Mouse (Mus musculus) heart, postnatal 10 days (tissue): Measurements from ENCODE around the gene Itpr2. TPM values are rescaled to one million over a fixed set of nuclear protein-coding genes. Genes with fewer than 3 reads are reported as not detected.

ENCODE experiments used
- DNase-seq, 2 experiments: peaks; one replicate each; pipeline ENCODE4 v3.0.0; 2021
- intact Hi-C: fragments of 180-260 bp; cut with DNase I; formaldehyde crosslinking; loops from one replicate; pipeline ENCODE4 v1.15.1; 2025
- total RNA-seq, 2 experiments: library from RNA; stranded (reverse); gene quantifications; 2 replicates each; pipeline ENCODE4 v1.2.3; 2021

Itpr2 gene
- total RNA-seq, 2 experiments from 2014 or later = 31.5 to 41.9 TPM

- no peak for DNase-seq
- intact Hi-C loops = no loop called here
Measured at GRCm38 (mm10) chr6:146388010-146388409, 114.0 kb downstream of the Itpr2 start.

- intact Hi-C loops = no loop called here
Measured at GRCm38 (mm10) chr6:146387039-146387713, 114.8 kb downstream of the Itpr2 start.

GRCm38 (mm10) chr6:146379263-146379662, 122.8 kb downstream of the Itpr2 start:
- intact Hi-C loops = no loop called here

More at GRCm38 (mm10) chr6:146387039-146387713, 114.8 kb downstream of the Itpr2 start:
- DNase-seq = no peak

GRCm38 (mm10) chr6:146371511-146371910, 130.5 kb downstream of the Itpr2 start:
- DNase-seq = no peak
- intact Hi-C loops = no loop called here

More at GRCm38 (mm10) chr6:146379263-146379662, 122.8 kb downstream of the Itpr2 start:
- DNase-seq = no peak

- DNase-seq = peak; percentile 32 to 37
- intact Hi-C loops = no loop called here
Measured at GRCm38 (mm10) chr6:146366180-146366579, 135.8 kb downstream of the Itpr2 start.

- DNase-seq = no peak
- intact Hi-C loops = no loop called here
Measured at GRCm38 (mm10) chr6:146357911-146358310, 144.1 kb downstream of the Itpr2 start.

GRCm38 (mm10) chr6:146352258-146352805, 149.7 kb downstream of the Itpr2 start:
- DNase-seq = no peak
- intact Hi-C loops = no loop called here

- no peak for DNase-seq
- intact Hi-C loops = no loop called here
Measured at GRCm38 (mm10) chr6:146351816-146352215, 150.2 kb downstream of the Itpr2 start.

- intact Hi-C loops = no loop called here
- DNase-seq = no peak
Measured at GRCm38 (mm10) chr6:146347568-146347967, 154.5 kb downstream of the Itpr2 start.

- intact Hi-C loops = no loop called here
- no peak for DNase-seq
Measured at GRCm38 (mm10) chr6:146346545-146347195, 155.4 kb downstream of the Itpr2 start.

GRCm38 (mm10) chr6:146344732-146345131, 157.3 kb downstream of the Itpr2 start:
- intact Hi-C loops = no loop called here
- DNase-seq = peak in 1 of 2 experiments; percentile 41

- no peak for DNase-seq
- intact Hi-C loops = loop anchor here (2.0 kb wide), 1 partner anchor 513 kb away; no protein-coding TSS in a partner anchor
Measured at GRCm38 (mm10) chr6:146343671-146344384, 158.2 kb downstream of the Itpr2 start.

- no peak for DNase-seq
- intact Hi-C loops = loop anchor here (2.0 kb wide), 1 partner anchor 512 kb away; no protein-coding TSS in a partner anchor
Measured at GRCm38 (mm10) chr6:146342995-146343394, 159.0 kb downstream of the Itpr2 start.

GRCm38 (mm10) chr6:146341934-146342333, 160.1 kb downstream of the Itpr2 start:
- DNase-seq = no peak
- intact Hi-C loops = loop anchor here (2.0 kb wide), 1 partner anchor 511 kb away; no protein-coding TSS in a partner anchor

- DNase-seq = no peak
- intact Hi-C loops = no loop called here
Measured at GRCm38 (mm10) chr6:146341413-146341812, 160.6 kb downstream of the Itpr2 start.

- no peak for DNase-seq
- intact Hi-C loops = no loop called here
Measured at GRCm38 (mm10) chr6:146340951-146341350, 161.1 kb downstream of the Itpr2 start.

- DNase-seq = peak; percentile 54 to 83
- intact Hi-C loops = no loop called here
Measured at GRCm38 (mm10) chr6:146339779-146340178, 162.2 kb downstream of the Itpr2 start.

GRCm38 (mm10) chr6:146337237-146337636, 164.8 kb downstream of the Itpr2 start:
- DNase-seq = no peak
- intact Hi-C loops = no loop called here

GRCm38 (mm10) chr6:146335191-146335590, 166.8 kb downstream of the Itpr2 start:
- no peak for DNase-seq
- intact Hi-C loops = no loop called here

GRCm38 (mm10) chr6:146333506-146333905, 168.5 kb downstream of the Itpr2 start:
- DNase-seq = no peak
- intact Hi-C loops = no loop called here
